Mouse (Mus musculus) heart, embryonic 14.5 days (tissue): Measurements from ENCODE around the gene Gsk3a. TPM values are rescaled to one million over a fixed set of nuclear protein-coding genes. Genes with fewer than 3 reads are reported as not detected.
A peak's percentile ranks its signal among the peaks of the same experiment; 100 is the strongest.

ENCODE experiments used
- ATAC-seq: fragments of 200-750 bp; cut with Nextera tagmentation; 2 replicates; pipeline ENCODE4 v1.8.0; 2017; ENCODE audit warnings: low read depth, moderate TSS enrichment; ENCODE audit not compliant: insufficient number of reproducible peaks, insufficient read depth, low FRiP score
- H3K27ac ChIP-seq, 2 experiments: fragments of 200-500 bp in 1 of 2; fragments of 300-500 bp in 1 of 2; sonication (generic) in 1 of 2; replicated peaks in 1 of 2; 2 replicates each; pipeline ENCODE4 v1.5.1; 2012 to 2014; ENCODE audit warnings: low read depth in 2 of 2, low read length in 2 of 2, control low read depth in 1 of 2, mild to moderate bottlenecking in 1 of 2, mixed read lengths in 1 of 2; ENCODE audit not compliant: control insufficient read depth in 1 of 2, insufficient read depth in 1 of 2
- H3K27me3 ChIP-seq: fragments of 300-500 bp; sonication (generic); 2 replicates; pipeline ENCODE4 v1.6.1; 2014; ENCODE audit warnings: mild to moderate bottlenecking, low read length, control low read depth; ENCODE audit not compliant: control insufficient read depth, insufficient read depth
- H3K36me3 ChIP-seq: fragments of 300-500 bp; sonication (generic); 2 replicates; pipeline ENCODE4 v1.6.1; 2014; ENCODE audit warnings: mild to moderate bottlenecking, control low read depth, low read length, mixed read lengths; ENCODE audit not compliant: control insufficient read depth, insufficient read depth
- H3K4me1 ChIP-seq, 2 experiments: fragments of 200-500 bp in 1 of 2; fragments of 300-500 bp in 1 of 2; sonication (generic) in 1 of 2; 2 replicates each; pipeline ENCODE4 v1.6.1; 2012 to 2014; ENCODE audit warnings: low read length in 2 of 2, control low read depth in 1 of 2, mixed read lengths in 1 of 2; ENCODE audit not compliant: control insufficient read depth in 2 of 2, insufficient read depth in 2 of 2
- H3K4me2 ChIP-seq: fragments of 300-500 bp; sonication (generic); 2 replicates; pipeline ENCODE4 v1.6.1; 2014; ENCODE audit warnings: mild to moderate bottlenecking, low read length
- H3K4me3 ChIP-seq, 2 experiments: fragments of 200-500 bp in 1 of 2; fragments of 300-500 bp in 1 of 2; sonication (generic) in 1 of 2; 2 replicates each; pipeline ENCODE4 v1.5.1; 2012 to 2014; ENCODE audit warnings: low read length in 2 of 2, mild to moderate bottlenecking in 2 of 2, control low read depth in 1 of 2, low read depth in 1 of 2, moderate library complexity in 1 of 2; ENCODE audit not compliant: control insufficient read depth in 1 of 2, insufficient read depth in 1 of 2
- H3K9ac ChIP-seq: fragments of 300-500 bp; sonication (generic); 2 replicates; pipeline ENCODE4 v1.6.1; 2014; ENCODE audit warnings: mild to moderate bottlenecking, low read length
- H3K9me3 ChIP-seq: fragments of 300-500 bp; sonication (generic); 2 replicates; pipeline ENCODE4 v1.6.1; 2016; ENCODE audit warnings: low read length, control low read depth; ENCODE audit not compliant: control insufficient read depth
- WGBS: fragments of 180-500 bp; shearing (Covaris S2); extraction: QIAGEN DNeasy Blood & Tissue Kit; methylation state at CpG from one replicate; pipeline ENCODE4 v1.1.7; 2014; 5-methylcytosine and 5-hydroxymethylcytosine counted together
- polyA plus RNA-seq: library from polyadenylated mRNA; unstranded; fragments of >200 nt; fragmentation: Nextera tagmentation; extraction: Ambion mirVana; gene quantifications from 2 replicates; pipeline ENCODE4 v1.2.1, GENCODE M21; 2014

The Gsk3a gene
- polyA plus RNA-seq, 1 experiment from 2014 or later: 12.2 TPM

DNA sequence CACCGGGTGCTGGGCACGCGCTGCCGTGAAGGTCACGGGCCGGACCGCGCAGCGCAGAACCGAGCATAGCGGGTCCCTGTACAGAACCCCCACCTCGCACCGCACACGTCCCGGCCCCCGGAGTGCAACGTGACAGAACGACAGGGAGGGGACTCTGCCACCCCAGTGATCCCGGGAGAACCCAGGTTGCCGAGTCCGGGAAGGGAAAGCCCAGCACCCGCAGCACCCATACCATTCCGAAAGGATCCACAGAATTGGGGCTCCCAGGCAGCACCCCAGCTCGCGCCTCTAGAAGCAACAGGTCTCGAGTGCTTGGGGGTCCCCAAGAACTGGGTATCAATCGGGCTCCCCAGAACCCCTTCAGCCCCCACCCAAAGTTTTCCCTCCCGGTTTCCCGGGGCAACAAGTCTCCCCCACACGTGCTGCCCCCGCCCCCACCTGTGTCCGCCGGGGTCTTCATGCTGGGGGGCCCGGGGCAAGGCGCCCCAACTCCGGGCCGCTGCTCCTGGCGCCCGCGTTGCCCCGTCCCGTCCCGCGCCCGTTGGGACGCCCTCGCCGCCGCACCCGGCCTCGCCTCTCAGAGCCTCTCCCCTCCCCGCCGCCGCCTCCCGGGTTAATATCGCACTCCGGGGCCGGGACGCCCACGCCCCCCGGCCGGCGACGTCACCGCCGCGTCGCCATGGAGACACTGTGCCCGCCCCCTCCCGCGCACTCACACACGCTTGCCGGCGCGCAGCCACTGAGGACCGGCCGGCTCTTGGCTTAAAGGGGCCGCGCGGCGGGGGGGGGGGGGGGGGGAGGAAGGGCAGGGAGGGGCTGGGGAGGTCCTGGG lies 12.7 kb upstream of the Gsk3a start, which contains the start of gene Erf:
Gene Erf, minus strand, starts transcription at position 621 of the 832 bp plus-strand sequence.
- peak within 1 kb of the TSS; percentile 88 to 98 for H3K27ac ChIP-seq
- WGBS: under 1% methylated on average over 61 of the region's 81 CpGs
- peak; percentile 75 for ATAC-seq
- peak within 1 kb of the TSS; percentile 87 to 100 for H3K4me3 ChIP-seq
- H3K9ac ChIP-seq: peak within 1 kb of the TSS; percentile 99
- H3K27me3 ChIP-seq: no peaks in the 10 kb centered on the region
- H3K9me3 ChIP-seq: no peaks in the 10 kb centered on the region
- peaks cover 11% of the 10 kb centered on the region for H3K36me3 ChIP-seq
- peaks cover 23 to 37% of the 10 kb centered on the region in 2 experiments for H3K4me1 ChIP-seq
- H3K4me2 ChIP-seq: peak within 1 kb of the TSS; percentile 97

DNA sequence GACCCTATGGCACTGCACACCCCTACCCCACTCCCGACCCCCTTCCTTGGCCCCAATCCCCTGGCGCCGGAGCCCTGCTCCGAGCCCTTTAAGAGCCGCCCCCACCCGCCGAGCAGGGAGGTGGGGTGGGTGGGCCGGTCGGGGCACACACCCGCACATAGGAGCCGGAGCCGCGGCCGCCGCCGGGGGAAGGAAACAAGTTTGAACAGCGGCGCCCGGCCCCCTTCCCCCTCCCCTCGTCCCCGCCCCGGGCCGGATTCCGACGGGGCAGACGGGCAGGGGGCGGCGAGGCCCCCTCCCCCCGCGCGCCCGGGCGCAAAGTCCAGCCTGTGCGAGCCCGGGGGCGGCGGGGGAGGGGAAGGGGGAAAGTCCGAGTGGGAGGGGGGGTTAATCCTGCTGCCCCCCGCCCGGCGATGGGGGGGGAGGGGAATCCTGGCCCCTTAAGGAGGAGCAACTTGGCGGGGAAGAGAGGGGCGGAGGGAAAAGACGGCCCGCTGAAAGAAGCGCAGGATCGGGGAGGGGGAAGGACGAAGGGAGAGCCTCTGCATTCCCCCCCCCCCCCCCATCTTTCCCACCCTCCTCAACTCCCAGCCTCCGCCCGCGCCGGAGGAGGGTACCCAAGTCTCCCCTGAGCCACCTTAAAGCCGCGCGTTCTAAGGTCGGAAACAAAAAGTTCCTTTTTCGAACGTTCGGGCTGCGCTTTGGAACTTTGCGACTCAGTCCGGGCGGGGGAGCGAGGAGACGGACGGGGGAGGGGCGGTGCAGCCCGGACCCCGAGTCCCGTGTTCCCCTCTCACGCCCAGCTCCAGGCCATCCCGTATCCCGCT lies 11.9 kb upstream of the Gsk3a start:
- Histone ChIP-seq H3K4me1 (peaks cover 23 to 43% of the 10 kb centered on the region in 2 experiments), H3K4me3 (peak overlapping the region; percentile 87 to 100), H3K27ac (peak overlapping the region; percentile 97 to 98), H3K9ac (peak overlapping the region; percentile 99), H3K9me3 (no peaks in the 10 kb centered on the region), H3K36me3 (peaks cover 19% of the 10 kb centered on the region), H3K4me2 (peak overlapping the region; percentile 97), H3K27me3 (no peaks in the 10 kb centered on the region)
- under 1% methylated on average over 37 of the region's 73 CpGs for WGBS
- ATAC-seq: peak; percentile 51

DNA sequence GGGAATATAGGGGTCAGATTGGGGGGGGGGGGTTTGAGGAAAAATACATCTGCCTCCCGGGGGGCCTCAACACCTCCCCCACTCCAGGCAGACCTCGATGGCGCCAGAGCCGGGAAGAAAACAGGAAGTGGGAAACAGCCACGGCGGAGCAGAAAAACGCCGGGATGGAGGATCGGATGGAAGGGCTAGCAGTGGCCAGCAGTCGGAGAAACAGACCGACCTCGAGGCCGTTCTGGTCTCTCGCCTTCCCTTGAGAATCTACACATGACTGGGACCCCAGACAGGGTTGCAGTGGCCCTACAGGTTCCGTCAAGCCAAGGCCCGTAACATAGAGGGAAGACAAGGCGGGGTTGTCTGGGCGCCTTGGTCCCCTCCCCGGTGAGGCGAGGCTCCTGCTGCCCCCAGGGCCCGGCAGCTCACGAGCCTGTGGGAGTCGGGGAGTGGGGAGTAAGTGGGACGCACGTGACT lies 11.2 kb upstream of the Gsk3a start:
- Histone ChIP-seq H3K9me3 (no peaks in the 10 kb centered on the region), H3K4me3 (peak overlapping the region; percentile 87 to 100), H3K4me2 (peak overlapping the region; percentile 97), H3K9ac (peak overlapping the region; percentile 99), H3K4me1 (peaks cover 23 to 46% of the 10 kb centered on the region in 2 experiments), H3K27me3 (no peaks in the 10 kb centered on the region), H3K36me3 (peaks cover 26% of the 10 kb centered on the region), H3K27ac (peak overlapping the region; percentile 97 to 98)
- 0% methylated on average over 24 of the region's 25 CpGs for WGBS
- no peak; the same call in 1 of the 2 replicates for ATAC-seq

DNA sequence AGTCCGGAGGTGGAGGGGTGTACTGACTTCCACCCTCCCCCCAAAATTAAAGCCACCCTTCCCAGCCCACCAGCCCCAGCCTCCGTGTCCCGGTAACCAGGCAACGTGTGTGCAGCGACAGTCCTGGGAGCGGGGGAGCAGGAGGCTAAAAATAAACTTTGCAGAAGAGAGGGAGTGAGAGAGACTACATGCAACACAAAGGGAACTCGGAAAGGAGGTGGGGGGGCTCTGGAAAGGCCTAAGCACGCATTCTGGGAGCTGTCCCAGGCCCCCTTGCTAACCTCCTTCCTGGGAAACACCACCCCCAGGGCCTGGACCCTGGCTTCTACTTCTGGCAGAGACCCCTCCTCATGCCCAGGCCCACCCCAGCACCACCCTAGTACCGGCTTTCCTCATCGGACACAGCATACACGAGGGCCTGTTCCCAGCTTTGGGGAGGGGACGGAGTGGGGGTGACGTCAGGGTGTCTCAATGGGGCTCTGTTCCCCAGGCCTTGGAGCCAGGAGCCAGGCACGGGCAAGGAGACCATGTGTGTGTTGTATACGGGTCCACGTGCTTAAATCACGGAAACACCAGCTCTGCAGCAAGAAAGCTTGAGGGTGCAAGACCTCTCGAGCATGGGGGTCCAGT lies 10.5 kb upstream of the Gsk3a start:
- under 1% methylated on average over 18 of the region's 18 CpGs for WGBS
- Histone ChIP-seq H3K27ac (peak overlapping the region; percentile 97 to 98), H3K4me3 (peak overlapping the region; percentile 87 to 100), H3K27me3 (no peaks in the 10 kb centered on the region), H3K4me2 (peak overlapping the region; percentile 97), H3K9ac (peak overlapping the region; percentile 99), H3K9me3 (no peaks in the 10 kb centered on the region), H3K36me3 (peaks cover 33% of the 10 kb centered on the region), H3K4me1 (peaks cover 23 to 46% of the 10 kb centered on the region in 2 experiments)
- peak; percentile 7; the same call in 1 of the 2 replicates for ATAC-seq

DNA sequence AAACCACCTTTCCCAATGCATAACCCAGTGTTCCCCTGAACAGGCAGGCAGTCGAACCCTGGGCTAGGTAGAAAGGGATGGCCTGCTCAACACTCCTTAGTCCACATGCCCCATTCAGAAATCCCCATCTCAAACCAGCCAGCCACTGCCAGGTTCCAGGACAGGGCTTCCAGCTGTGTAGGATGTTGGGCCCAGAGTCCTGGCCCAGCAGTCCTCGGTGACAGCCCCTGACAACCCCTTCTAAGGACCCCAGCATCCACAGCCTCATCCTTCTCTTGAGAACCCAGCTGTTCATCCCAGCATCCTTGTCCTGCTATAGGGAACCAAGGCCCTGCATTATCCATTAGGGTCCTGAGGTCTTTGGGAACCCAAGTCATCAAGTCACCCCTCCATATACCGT lies 9.8 kb upstream of the Gsk3a start:
- H3K27me3 ChIP-seq: no peaks in the 10 kb centered on the region
- peaks cover 23 to 46% of the 10 kb centered on the region in 2 experiments for H3K4me1 ChIP-seq
- peak overlapping the region; percentile 97 for H3K4me2 ChIP-seq
- peak overlapping the region; percentile 87 to 100 for H3K4me3 ChIP-seq
- WGBS: 10% methylated on average over 3 of the region's 3 CpGs
- no peak for ATAC-seq
- peak overlapping the region; percentile 97 to 98 for H3K27ac ChIP-seq
- H3K36me3 ChIP-seq: peaks cover 40% of the 10 kb centered on the region
- no peaks in the 10 kb centered on the region for H3K9me3 ChIP-seq
- peak overlapping the region; percentile 99 for H3K9ac ChIP-seq

DNA sequence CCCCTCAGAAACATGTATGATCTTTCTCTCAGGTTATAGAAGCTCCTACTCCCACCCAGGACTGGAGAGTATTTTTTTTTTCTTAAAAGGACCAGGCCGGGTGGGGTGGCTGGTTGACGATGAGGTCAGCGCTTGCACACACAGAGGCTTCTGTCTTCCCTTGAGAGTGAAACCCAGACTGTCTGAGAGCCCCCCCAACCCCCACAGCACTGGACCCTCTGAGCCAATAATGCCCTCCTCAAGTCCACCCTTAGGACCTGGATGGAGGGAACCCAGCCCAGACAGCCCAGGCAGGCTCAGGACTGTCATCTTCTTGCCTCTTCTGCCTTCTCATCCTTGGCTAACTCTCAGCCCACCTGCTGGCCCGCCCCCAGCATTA lies 9.1 kb upstream of the Gsk3a start:
- peaks cover 23 to 46% of the 10 kb centered on the region in 2 experiments for H3K4me1 ChIP-seq
- H3K27ac ChIP-seq: peak overlapping the region; percentile 82 to 98
- H3K4me2 ChIP-seq: peak overlapping the region; percentile 97
- H3K36me3 ChIP-seq: peaks cover 46% of the 10 kb centered on the region
- no peaks in the 10 kb centered on the region for H3K9me3 ChIP-seq
- H3K9ac ChIP-seq: peak overlapping the region; percentile 99
- peak overlapping the region; percentile 24 to 100 for H3K4me3 ChIP-seq
- no peak for ATAC-seq
- H3K27me3 ChIP-seq: no peaks in the 10 kb centered on the region
- WGBS: 36% methylated on average over 4 of the region's 4 CpGs
